In genomic region chr2:153160844-153161683, GRCm38 (mm10) we compare ENCODE assay signal across 8 mouse cellular contexts. TPM values are rescaled to one million over a fixed set of nuclear protein-coding genes. Genes with fewer than 3 reads are reported as not detected.
DNase-seq lines count a peak whose midpoint lies in the region; ATAC-seq and TF ChIP-seq lines count a peak whose summit lies in the region.

Tm9sf4 (plus strand) TSS chr2:153161303.

- in situ Hi-C loops in CH12.LX (cut with MboI; ENCODE audit: low pct_ligation_motif_present, low pct_unique_long_range_greater_than_20kb, low sequenced_read_pairs), result no loop called here

- H3K79me2 ChIP-seq in CH12.LX (replicated peaks; ENCODE audit: control insufficient read depth, extremely low read depth, insufficient read depth, poor library complexity, severe bottlenecking), result peaks cover 24% of the 10 kb centered on the region

- peak within 1 kb of the TSS; percentile 70 for H3K9ac ChIP-seq in CH12.LX (ENCODE audit: insufficient read depth, low read depth)
- peak within 1 kb of the TSS; percentile 90 for H3K9ac ChIP-seq in forebrain, embryonic 11.5 days (ENCODE audit: low read length)
- H3K9ac ChIP-seq in heart, embryonic 16.5 days (ENCODE audit: low read length), result peak within 1 kb of the TSS; percentile 99
- peak within 1 kb of the TSS; percentile 76 for H3K9ac ChIP-seq in liver, embryonic 15.5 days
- H3K9ac ChIP-seq in neural tube, embryonic 12.5 days, result peak within 1 kb of the TSS; percentile 86

- peak within 1 kb of the TSS; percentile 63 for H3K4me2 ChIP-seq in CH12.LX (ENCODE audit: insufficient read depth, low read depth, poor library complexity, severe bottlenecking)
- peak within 1 kb of the TSS; percentile 87 for H3K4me2 ChIP-seq in forebrain, embryonic 11.5 days (ENCODE audit: low read depth, low read length, severe bottlenecking)
- peak within 1 kb of the TSS; percentile 98 for H3K4me2 ChIP-seq in heart, embryonic 16.5 days (ENCODE audit: low read depth, low read length)
- H3K4me2 ChIP-seq in liver, embryonic 15.5 days, result peak within 1 kb of the TSS; percentile 84
- H3K4me2 ChIP-seq in neural tube, embryonic 12.5 days (replicated peaks), result peak within 1 kb of the TSS; percentile 98

- no peak for TF ChIP-seq EP300 in CH12.LX (IDR thresholded peaks at IDR 0.05; ENCODE audit: low read length)

- peaks cover 4% of the 10 kb centered on the region for H3K9me3 ChIP-seq in CH12.LX (replicated peaks; ENCODE audit: low read length)
- H3K9me3 ChIP-seq in forebrain, embryonic 11.5 days (ENCODE audit: control insufficient read depth, low read length), result no peaks in the 10 kb centered on the region
- 0 out of 2 replicates have a peak, but pooled peaks cover 2% of the 10 kb centered on the region for H3K9me3 ChIP-seq in heart, embryonic 16.5 days (replicated peaks; ENCODE audit: control insufficient read depth, low read length)
- no peaks in the 10 kb centered on the region for H3K9me3 ChIP-seq in liver, embryonic 15.5 days (replicated peaks)
- no peaks in the 10 kb centered on the region for H3K9me3 ChIP-seq in neural tube, embryonic 12.5 days

- dilution Hi-C loops in CH12.LX (cut with MboI; ENCODE audit: extremely low pct_ligation_motif_present, extremely low pct_unique_long_range_greater_than_20kb, low sequenced_read_pairs), result no loop called here

- TF ChIP-seq RAD21 in CH12.LX (IDR thresholded peaks at IDR 0.05; ENCODE audit: low read depth, low read length), result no peak

- peaks cover 2% of the 10 kb centered on the region for H3K27me3 ChIP-seq in CH12.LX (replicated peaks)
- peaks cover 23% of the 10 kb centered on the region for H3K27me3 ChIP-seq in forebrain, embryonic 11.5 days (ENCODE audit: control insufficient read depth, insufficient read depth, low read length)
- H3K27me3 ChIP-seq in heart, embryonic 16.5 days (ENCODE audit: control insufficient read depth, insufficient read depth, low read length), result no peaks in the 10 kb centered on the region
- H3K27me3 ChIP-seq in liver, embryonic 15.5 days, result no peaks in the 10 kb centered on the region
- no peaks in the 10 kb centered on the region for H3K27me3 ChIP-seq in neural tube, embryonic 12.5 days (replicated peaks)

- peak; percentile 94 for ATAC-seq in forebrain, embryonic 11.5 days (replicated peaks; ENCODE audit: low FRiP score)
- peak; percentile 91 for ATAC-seq in heart, embryonic 16.5 days (replicated peaks; ENCODE audit: extremely low read depth, insufficient read depth, low FRiP score)
- peak; percentile 82 for ATAC-seq in liver, embryonic 15.5 days (ENCODE audit: insufficient read depth)
- ATAC-seq in neural tube, embryonic 12.5 days (ENCODE audit: low FRiP score, low read depth), result peak; percentile 94

- no peak for TF ChIP-seq CTCF in CH12.LX (conservative IDR thresholded peaks at IDR 0.05 in 1 of 2, IDR thresholded peaks at IDR 0.05 in 1 of 2; ENCODE audit: low read depth in 2 of 2, low read length in 2 of 2)

- peak within 1 kb of the TSS; percentile 70 to 89 (median 83) for H3K4me3 ChIP-seq in CH12.LX (replicated peaks in 1 of 3; ENCODE audit: low read depth in 2 of 3, low read length in 2 of 3, poor library complexity in 1 of 3)
- H3K4me3 ChIP-seq in forebrain, embryonic 11.5 days (ENCODE audit: low read depth, low read length), result peak within 1 kb of the TSS; percentile 85
- peak within 1 kb of the TSS; percentile 100 for H3K4me3 ChIP-seq in heart, embryonic 16.5 days (ENCODE audit: low read length)
- peak within 1 kb of the TSS; percentile 86 for H3K4me3 ChIP-seq in liver, embryonic 15.5 days (replicated peaks)
- peak within 1 kb of the TSS; percentile 83 for H3K4me3 ChIP-seq in neural tube, embryonic 12.5 days

- 11% methylated on average over 34 of the region's 34 CpGs for WGBS in forebrain, embryonic 11.5 days
- WGBS in heart, embryonic 16.5 days, result 9% methylated on average over 34 of the region's 34 CpGs
- WGBS in liver, embryonic 15.5 days (ENCODE audit: insufficient replicate concordance), result 8% methylated on average over 34 of the region's 34 CpGs
- 10% methylated on average over 34 of the region's 34 CpGs for WGBS in neural tube, embryonic 12.5 days

- DNase-seq in CH12.LX (ENCODE audit: extremely low read depth), result peak; percentile 95
- DNase-seq in c-Kit-positive CD71-positive TER-119-negative erythroid progenitor cells, embryonic 14.5 days (ENCODE audit: low read depth), result peak; percentile 91
- DNase-seq in forebrain, embryonic 11.5 days (ENCODE audit: low spot score), result peak; percentile 92
- DNase-seq in kidney, postnatal 36 days, result peak; percentile 91 to 95
- DNase-seq in telencephalon, adult 2 months (ENCODE audit: low read depth, low spot score), result peak; percentile 91

- H3K36me3 ChIP-seq in CH12.LX (replicated peaks in 1 of 2; ENCODE audit: control insufficient read depth in 1 of 2, insufficient read depth in 1 of 2, low read length in 1 of 2), result peaks cover 3 to 23% of the 10 kb centered on the region in 2 experiments
- H3K36me3 ChIP-seq in forebrain, embryonic 11.5 days (ENCODE audit: control insufficient read depth, insufficient read depth, low read length), result no peaks in the 10 kb centered on the region
- H3K36me3 ChIP-seq in heart, embryonic 16.5 days (ENCODE audit: control insufficient read depth, insufficient read depth), result no peaks in the 10 kb centered on the region
- no peaks in the 10 kb centered on the region for H3K36me3 ChIP-seq in liver, embryonic 15.5 days (replicated peaks)
- peaks cover 4% of the 10 kb centered on the region; the same call in 1 of the 2 replicates for H3K36me3 ChIP-seq in neural tube, embryonic 12.5 days

- TF ChIP-seq POLR2A in CH12.LX (IDR thresholded peaks at IDR 0.05; ENCODE audit: low read depth, low read length), result peak; percentile 89

- H3K27ac ChIP-seq in CH12.LX (ENCODE audit: insufficient read depth, low read depth), result peak within 1 kb of the TSS; percentile 86
- H3K27ac ChIP-seq in forebrain, embryonic 11.5 days (ENCODE audit: low read depth, low read length), result peak within 1 kb of the TSS; percentile 55
- peak within 1 kb of the TSS; percentile 89 for H3K27ac ChIP-seq in heart, embryonic 16.5 days (ENCODE audit: low read length)
- peak within 1 kb of the TSS; percentile 86 for H3K27ac ChIP-seq in liver, embryonic 15.5 days (replicated peaks)
- H3K27ac ChIP-seq in neural tube, embryonic 12.5 days, result peak within 1 kb of the TSS; percentile 65

- peaks cover 2 to 33% of the 10 kb centered on the region in 2 experiments; a peak in 3 of 4 replicates for H3K4me1 ChIP-seq in CH12.LX (ENCODE audit: control insufficient read depth in 1 of 2, insufficient read depth in 2 of 2)
- peaks cover 4% of the 10 kb centered on the region for H3K4me1 ChIP-seq in forebrain, embryonic 11.5 days (replicated peaks; ENCODE audit: control insufficient read depth, insufficient read depth, low read length)
- H3K4me1 ChIP-seq in heart, embryonic 16.5 days (ENCODE audit: control insufficient read depth, insufficient read depth, low read length), result peaks cover 7% of the 10 kb centered on the region
- peaks cover 30% of the 10 kb centered on the region for H3K4me1 ChIP-seq in liver, embryonic 15.5 days (replicated peaks)
- H3K4me1 ChIP-seq in neural tube, embryonic 12.5 days, result peaks cover 12% of the 10 kb centered on the region

TF ChIP-seq in CH12.LX, 34 proteins besides CTCF, POLR2A, EP300 and RAD21 (continues in another document):
- TF ChIP-seq TCF12 (IDR thresholded peaks at IDR 0.05; ENCODE audit: low read depth, low read length) (peak; percentile 90), NRF1 (IDR thresholded peaks at IDR 0.05; ENCODE audit: low read depth, low read length) (peak; percentile 74), MXI1 (IDR thresholded peaks at IDR 0.05; ENCODE audit: low read depth, low read length) (peak; percentile 94), ZMIZ1 (IDR thresholded peaks at IDR 0.05; ENCODE audit: low read depth, low read length) (peak; percentile 53; the same call in 1 of the 2 replicates), ETS1 (conservative IDR thresholded peaks at IDR 0.05; ENCODE audit: low read depth, low read length) (no peak), POLR2AphosphoS2 (IDR thresholded peaks at IDR 0.05; ENCODE audit: low read depth, low read length) (no peak), SIN3A (IDR thresholded peaks at IDR 0.05; ENCODE audit: low read length) (peak; percentile 90; the same call in 1 of the 2 replicates), UBTF (IDR thresholded peaks at IDR 0.05; ENCODE audit: low read depth, low read length) (no peak), TBP (conservative IDR thresholded peaks at IDR 0.05; ENCODE audit: low read depth, low read length) (peak; percentile 89), CHD1 (IDR thresholded peaks at IDR 0.05; ENCODE audit: low read depth, low read length) (no peak), NELFE (IDR thresholded peaks at IDR 0.05; ENCODE audit: low read depth, low read length) (peak; percentile 85), MEF2A (IDR thresholded peaks at IDR 0.05; ENCODE audit: borderline replicate concordance, low read depth, low read length) (no peak), JUN (IDR thresholded peaks at IDR 0.05; ENCODE audit: insufficient read depth, low read depth, low read length) (peak; percentile 53), MYC (IDR thresholded peaks at IDR 0.05; ENCODE audit: low read depth, low read length) (peak; percentile 95), USF2 (conservative IDR thresholded peaks at IDR 0.05; ENCODE audit: low read depth, low read length) (no peak; the same call in 1 of the 2 replicates), CHD2 (IDR thresholded peaks at IDR 0.05; ENCODE audit: low read length) (no peak), RCOR1 (conservative IDR thresholded peaks at IDR 0.05; ENCODE audit: low read depth, low read length) (no peak), MAFK (IDR thresholded peaks at IDR 0.05; ENCODE audit: insufficient replicate concordance, low read length) (no peak), MAX (IDR thresholded peaks at IDR 0.05; ENCODE audit: low read length) (peak; percentile 92), PAX5 (IDR thresholded peaks at IDR 0.05; ENCODE audit: low read length) (no peak), HCFC1 (IDR thresholded peaks at IDR 0.05; ENCODE audit: low read depth, low read length) (peak; percentile 92), KAT2A (IDR thresholded peaks at IDR 0.05; ENCODE audit: insufficient replicate concordance, low read length) (peak; percentile 73; the same call in 1 of the 2 replicates), GABPA (IDR thresholded peaks at IDR 0.05; ENCODE audit: insufficient replicate concordance, low read depth, low read length) (no peak; the same call in 1 of the 2 replicates)

RNA-seq across cellular contexts. Expression of gene Tm9sf4, which starts in this region (rescaled TPM):
- 29.0 and 30.4 TPM in 2 replicates for total RNA-seq in CH12.LX (2012; rRNA removed)
- total RNA-seq in CH12.LX (2014; rRNA removed), result 13.3 and 13.6 TPM in 2 replicates
- 43.0 and 51.1 TPM in 2 replicates for polyA plus RNA-seq in CH12.LX (2012; ENCODE audit: insufficient read length, low read depth)
- polyA plus RNA-seq in forebrain, embryonic 11.5 days (2014; fragmentation: Nextera tagmentation; extraction: Ambion mirVana), result 71.8 and 79.4 TPM in 2 replicates
- 63.0 and 65.4 TPM in 2 replicates for polyA plus RNA-seq in heart, embryonic 16.5 days (2015; fragmentation: Nextera tagmentation; extraction: Ambion mirVana)
- 29.6 and 29.7 TPM in 2 replicates for polyA plus RNA-seq in liver, embryonic 15.5 days (2015; fragmentation: Nextera tagmentation; extraction: Ambion mirVana)
- 77.9 and 83.1 TPM in 2 replicates for polyA plus RNA-seq in neural tube, embryonic 12.5 days (2016; fragmentation: Nextera tagmentation; extraction: Ambion mirVana)

Comparison
In these comparisons a context has a peak if more than half of its experiments do, and no peak if none do; other contexts are left out.
1. Peak in every context shown above with its lines: DNase-seq, ATAC-seq, H3K4me3 ChIP-seq and H3K27ac ChIP-seq.